Mouse (Mus musculus): ENCODE results near the gene Syt14. TPM values are rescaled to one million over a fixed set of nuclear protein-coding genes. Genes with fewer than 3 reads are reported as not detected.

The Syt14 gene
- polyA plus RNA-seq (2015; fragmentation: Nextera tagmentation; extraction: Ambion mirVana): 7.5 and 7.8 TPM in 2 replicates

DNA sequence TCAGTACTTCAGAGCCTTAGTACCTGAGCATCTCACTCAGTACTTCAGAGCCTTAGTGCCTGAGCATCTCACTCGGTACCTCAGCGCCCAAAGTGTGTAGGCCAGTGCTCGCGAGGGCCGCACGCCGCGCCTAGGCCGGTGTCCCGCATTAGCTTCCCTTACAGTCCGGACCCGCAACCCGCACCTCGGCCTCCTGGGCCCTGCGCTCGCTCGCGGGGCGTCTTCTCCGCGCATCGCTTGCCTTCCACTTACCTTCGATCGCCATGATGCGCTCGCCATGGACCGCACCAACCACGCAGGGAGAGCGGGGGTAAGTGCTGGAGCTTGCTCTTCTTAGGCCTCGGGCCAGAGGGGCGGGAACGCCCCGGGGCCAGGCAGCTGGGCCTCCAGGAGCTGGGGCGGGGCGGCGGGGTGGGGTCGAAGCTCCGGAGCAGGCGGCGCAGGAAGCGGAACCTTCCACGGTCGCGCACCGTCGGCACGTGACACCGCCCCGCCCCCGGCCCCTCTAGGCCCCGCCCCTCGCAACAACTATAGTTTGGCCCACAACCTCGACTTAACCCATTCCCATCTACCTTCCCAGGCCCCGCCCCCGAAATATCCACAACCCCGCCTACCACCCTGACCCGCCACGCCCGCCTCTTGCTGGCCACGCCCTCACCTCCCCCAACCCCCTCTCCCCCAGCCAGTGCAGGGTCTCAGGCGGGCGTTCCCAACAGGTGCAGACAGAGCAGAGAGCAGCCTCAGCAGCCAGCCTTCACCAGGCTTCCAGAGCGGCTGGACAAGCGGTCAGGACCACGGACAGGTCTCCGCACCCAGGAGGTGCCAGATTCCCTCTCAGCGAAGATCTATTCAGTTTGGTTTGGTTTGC is at the start of gene Syt14:
TSS of gene Syt14 (minus strand) at position 405 of the 868 bp plus-strand sequence.
- under 1% methylated on average over 56 of the region's 67 CpGs for WGBS
- Histone ChIP-seq H3K27me3 (no peaks in the 10 kb centered on the region), H3K4me2 (peak within 1 kb of the TSS; percentile 91)

DNA sequence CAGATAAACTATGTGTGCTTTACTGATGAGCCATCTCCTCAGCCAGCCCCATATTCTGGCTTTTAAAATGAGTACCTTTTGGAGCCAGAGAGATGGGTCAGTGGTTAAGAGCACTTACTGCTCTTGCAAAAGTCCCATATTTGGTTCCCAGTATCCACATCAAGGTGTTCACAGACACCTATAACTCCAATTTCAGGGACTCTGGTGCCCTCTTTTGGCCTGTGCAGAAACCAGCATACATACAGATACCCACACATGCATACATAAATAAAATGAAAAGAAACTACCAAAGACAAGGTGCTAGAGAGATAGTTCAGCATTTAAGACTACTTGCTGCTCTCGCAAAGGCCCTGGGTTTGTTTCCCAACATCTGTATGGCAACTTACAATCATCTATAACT is 48.4 kb upstream of the Syt14 start:
- peaks cover 31% of the 10 kb centered on the region for H3K4me1 ChIP-seq (replicated peaks)
- H3K9ac ChIP-seq: no peak overlapping the region
- no peak for ATAC-seq (ENCODE audit: low FRiP score)
- 96% methylated on average over 1 of the region's 1 CpGs for WGBS
- H3K27ac ChIP-seq: peak overlapping the region; percentile 83; the same call in 1 of the 2 replicates
- no peaks in the 10 kb centered on the region for H3K27me3 ChIP-seq
- H3K4me2 ChIP-seq: no peak overlapping the region
- H3K9me3 ChIP-seq: no peaks in the 10 kb centered on the region
- H3K36me3 ChIP-seq: no peaks in the 10 kb centered on the region
- no peak overlapping the region for H3K4me3 ChIP-seq

More for the DNA sequence above, at the start of gene Syt14:
- peak within 1 kb of the TSS; percentile 80 for H3K9ac ChIP-seq
- peaks cover 12% of the 10 kb centered on the region for H3K4me1 ChIP-seq (replicated peaks)
- H3K4me3 ChIP-seq: peak within 1 kb of the TSS; percentile 69
- peak; percentile 96 for ATAC-seq (ENCODE audit: low FRiP score)
- H3K36me3 ChIP-seq: no peaks in the 10 kb centered on the region
- no peaks in the 10 kb centered on the region for H3K9me3 ChIP-seq
- H3K27ac ChIP-seq: peak within 1 kb of the TSS; percentile 69

- no peaks in the 10 kb centered on the region for H3K27me3 ChIP-seq
These were observed 47.5 kb upstream of the Syt14 start for GRCm38 (mm10) chr1:193083051-193083450.

GRCm38 (mm10) chr1:193082311-193082921 is 46.8 kb upstream of the Syt14 start:
- Histone ChIP-seq H3K27ac (peak overlapping the region; percentile 83), H3K4me1 (replicated peaks) (peaks cover 27% of the 10 kb centered on the region), H3K4me3 (no peak overlapping the region), H3K9ac (no peak overlapping the region; the same call in 1 of the 2 replicates), H3K27me3 (no peaks in the 10 kb centered on the region), H3K36me3 (no peaks in the 10 kb centered on the region), H3K9me3 (no peaks in the 10 kb centered on the region), H3K4me2 (no peak overlapping the region)
- 36% methylated on average over 10 of the region's 10 CpGs for WGBS
- peak; percentile 50 for ATAC-seq (ENCODE audit: low FRiP score)

More at GRCm38 (mm10) chr1:193083051-193083450, 47.5 kb upstream of the Syt14 start:
- no peak overlapping the region for H3K9ac ChIP-seq
- no peaks in the 10 kb centered on the region for H3K9me3 ChIP-seq
- peak; percentile 32; the same call in 1 of the 2 replicates for ATAC-seq (ENCODE audit: low FRiP score)
- H3K4me3 ChIP-seq: no peak overlapping the region
- peak overlapping the region; percentile 83 for H3K27ac ChIP-seq
- no peak overlapping the region for H3K4me2 ChIP-seq
- peaks cover 30% of the 10 kb centered on the region for H3K4me1 ChIP-seq (replicated peaks)
- 82% methylated on average over 7 of the region's 7 CpGs for WGBS
- H3K36me3 ChIP-seq: no peaks in the 10 kb centered on the region

- Histone ChIP-seq H3K36me3 (no peaks in the 10 kb centered on the region), H3K4me2 (no peak overlapping the region), H3K9ac (no peak overlapping the region), H3K4me1 (replicated peaks) (no peaks in the 10 kb centered on the region), H3K4me3 (no peak overlapping the region), H3K9me3 (no peaks in the 10 kb centered on the region), H3K27ac (no peak overlapping the region), H3K27me3 (no peaks in the 10 kb centered on the region)
- no peak for ATAC-seq (ENCODE audit: low FRiP score)
- WGBS: 94% methylated on average over 3 of the region's 3 CpGs
These were observed 27.0 kb upstream of the Syt14 start for GRCm38 (mm10) chr1:193062618-193063017.

- Histone ChIP-seq H3K27ac (no peak overlapping the region), H3K27me3 (no peaks in the 10 kb centered on the region), H3K4me3 (no peak overlapping the region), H3K4me1 (replicated peaks) (no peaks in the 10 kb centered on the region), H3K36me3 (no peaks in the 10 kb centered on the region), H3K9me3 (no peaks in the 10 kb centered on the region), H3K4me2 (no peak overlapping the region), H3K9ac (no peak overlapping the region)
- WGBS: 79% methylated on average over 2 of the region's 2 CpGs
- ATAC-seq (ENCODE audit: low FRiP score): no peak
These were observed 24.6 kb upstream of the Syt14 start for GRCm38 (mm10) chr1:193060167-193060566.

DNA sequence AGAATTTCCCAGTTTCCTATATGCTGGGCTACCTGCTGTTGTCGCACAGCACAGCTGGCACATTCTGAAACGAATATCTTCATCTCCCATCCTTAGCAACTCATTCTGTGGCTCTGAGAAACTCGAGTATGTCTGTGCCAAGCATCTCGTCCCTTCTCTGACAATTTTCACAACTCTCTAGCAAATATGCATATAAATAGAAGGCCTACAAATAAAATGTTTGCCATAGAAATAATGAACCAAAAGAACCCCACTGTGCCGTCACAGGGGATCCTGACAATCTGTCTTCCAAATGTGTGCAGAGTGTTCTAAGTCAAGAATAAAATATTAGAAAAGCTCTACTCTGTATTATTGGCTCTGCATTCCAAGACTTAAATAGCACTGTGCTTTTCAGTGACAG is 24.0 kb upstream of the Syt14 start:
- no peak for ATAC-seq (ENCODE audit: low FRiP score)
- H3K9me3 ChIP-seq: no peaks in the 10 kb centered on the region
- WGBS: 62% methylated on average over 5 of the region's 5 CpGs
- H3K4me3 ChIP-seq: no peak overlapping the region
- H3K9ac ChIP-seq: no peak overlapping the region
- no peak overlapping the region for H3K4me2 ChIP-seq
- H3K27ac ChIP-seq: no peak overlapping the region
- no peaks in the 10 kb centered on the region for H3K27me3 ChIP-seq
- H3K4me1 ChIP-seq (replicated peaks): no peaks in the 10 kb centered on the region
- H3K36me3 ChIP-seq: no peaks in the 10 kb centered on the region

- no peak for ATAC-seq (ENCODE audit: low FRiP score)
- 0 out of 2 replicates have a peak, but pooled peaks cover 3% of the 10 kb centered on the region for H3K9me3 ChIP-seq
- H3K4me1 ChIP-seq (replicated peaks): no peaks in the 10 kb centered on the region
- H3K27ac ChIP-seq: no peak overlapping the region
- no peak overlapping the region for H3K4me3 ChIP-seq
- 90% methylated on average over 5 of the region's 5 CpGs for WGBS
- H3K9ac ChIP-seq: no peak overlapping the region
- no peaks in the 10 kb centered on the region for H3K27me3 ChIP-seq
- no peaks in the 10 kb centered on the region for H3K36me3 ChIP-seq
- H3K4me2 ChIP-seq: no peak overlapping the region
These were observed 18.8 kb upstream of the Syt14 start for GRCm38 (mm10) chr1:193054401-193054800.

DNA sequence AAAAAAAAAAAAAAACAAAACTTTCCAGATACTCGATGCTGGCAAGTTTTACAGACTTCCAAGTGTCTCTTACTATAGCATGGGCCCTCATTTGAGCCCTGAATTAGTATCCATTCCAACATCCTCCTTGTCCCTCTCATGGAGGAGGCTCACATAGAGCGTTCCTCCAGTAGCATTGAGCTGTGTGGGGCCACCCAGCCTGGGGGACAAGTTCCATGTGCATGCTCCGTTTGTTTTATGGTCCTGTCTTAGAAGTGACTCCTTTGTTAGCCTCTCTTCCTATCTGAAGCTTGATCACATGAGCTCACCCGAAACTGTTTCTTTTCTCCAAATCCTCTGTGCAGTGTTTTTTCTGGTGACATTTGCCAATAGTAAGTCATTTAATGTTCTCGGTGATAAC is 17.5 kb upstream of the Syt14 start:
- no peak for ATAC-seq (ENCODE audit: low FRiP score)
- H3K4me2 ChIP-seq: no peak overlapping the region
- no peak overlapping the region for H3K9ac ChIP-seq
- H3K4me1 ChIP-seq (replicated peaks): no peaks in the 10 kb centered on the region
- 79% methylated on average over 5 of the region's 5 CpGs for WGBS
- no peak overlapping the region for H3K27ac ChIP-seq
- H3K27me3 ChIP-seq: no peaks in the 10 kb centered on the region
- no peaks in the 10 kb centered on the region for H3K36me3 ChIP-seq
- H3K4me3 ChIP-seq: no peak overlapping the region
- H3K9me3 ChIP-seq: 0 out of 2 replicates have a peak, but pooled peaks cover 3% of the 10 kb centered on the region

GRCm38 (mm10) chr1:193047616-193048015 is 12.0 kb upstream of the Syt14 start:
- 0 out of 2 replicates have a peak, but pooled peaks cover 3% of the 10 kb centered on the region for H3K9me3 ChIP-seq

GRCm38 (mm10) chr1:193042760-193043295 is 7.3 kb upstream of the Syt14 start:
- no peaks in the 10 kb centered on the region for H3K4me1 ChIP-seq (replicated peaks)
- H3K9ac ChIP-seq: no peak overlapping the region
- no peaks in the 10 kb centered on the region for H3K9me3 ChIP-seq
- no peak overlapping the region for H3K4me3 ChIP-seq
- H3K27me3 ChIP-seq: no peaks in the 10 kb centered on the region
- no peak overlapping the region for H3K4me2 ChIP-seq
- no peak for ATAC-seq (ENCODE audit: low FRiP score)
- 60% methylated on average over 3 of the region's 3 CpGs for WGBS
- H3K36me3 ChIP-seq: no peaks in the 10 kb centered on the region
- H3K27ac ChIP-seq: no peak overlapping the region

More at GRCm38 (mm10) chr1:193047616-193048015, 12.0 kb upstream of the Syt14 start:
- no peaks in the 10 kb centered on the region for H3K27me3 ChIP-seq
- 91% methylated on average over 4 of the region's 4 CpGs for WGBS
- no peak for ATAC-seq (ENCODE audit: low FRiP score)
- no peak overlapping the region for H3K27ac ChIP-seq
- no peaks in the 10 kb centered on the region for H3K4me1 ChIP-seq (replicated peaks)
- H3K36me3 ChIP-seq: no peaks in the 10 kb centered on the region
- no peak overlapping the region for H3K4me3 ChIP-seq
- no peak overlapping the region for H3K9ac ChIP-seq
- H3K4me2 ChIP-seq: no peak overlapping the region

GRCm38 (mm10) chr1:193034951-193035370 is 614 bp downstream of the Syt14 start:
- peaks cover 12% of the 10 kb centered on the region for H3K4me1 ChIP-seq (replicated peaks)
- H3K27ac ChIP-seq: peak overlapping the region; percentile 69
- H3K9me3 ChIP-seq: no peaks in the 10 kb centered on the region
- WGBS: under 1% methylated on average over 19 of the region's 19 CpGs
- ATAC-seq (ENCODE audit: low FRiP score): no peak; the same call in 1 of the 2 replicates
- H3K36me3 ChIP-seq: no peaks in the 10 kb centered on the region
- H3K4me3 ChIP-seq: peak overlapping the region; percentile 69
- peak overlapping the region; percentile 91 for H3K4me2 ChIP-seq
- no peaks in the 10 kb centered on the region for H3K27me3 ChIP-seq
- H3K9ac ChIP-seq: peak overlapping the region; percentile 80
